Mouse (Mus musculus): ENCODE data around the gene Ddx43. TPM values are rescaled to one million over a fixed set of nuclear protein-coding genes. Genes with fewer than 3 reads are reported as not detected.
"Not testable (repeated sequence)": the region's sequence is repeated elsewhere in the genome, so short reads cannot be mapped to it uniquely, and the experiment has no call there.

The Ddx43 gene
- total RNA-seq (2022): under 1 TPM in 2 of 4 experiments, not detected in 2; 0.14 to 0.20 TPM

GRCm38 (mm10) chr9:78395630-78396351 lies at the start of gene Ddx43:
Gene Ddx43 (plus strand): TSS chr9:78395777.
- peak in 1 of 2 experiments; percentile 6 for DNase-seq (ENCODE audit: low spot score in 2 of 2)

GRCm38 (mm10) chr9:78347004-78347403 lies 48.6 kb upstream of the Ddx43 start:
- no peak for DNase-seq (ENCODE audit: low spot score in 2 of 2)

DNA sequence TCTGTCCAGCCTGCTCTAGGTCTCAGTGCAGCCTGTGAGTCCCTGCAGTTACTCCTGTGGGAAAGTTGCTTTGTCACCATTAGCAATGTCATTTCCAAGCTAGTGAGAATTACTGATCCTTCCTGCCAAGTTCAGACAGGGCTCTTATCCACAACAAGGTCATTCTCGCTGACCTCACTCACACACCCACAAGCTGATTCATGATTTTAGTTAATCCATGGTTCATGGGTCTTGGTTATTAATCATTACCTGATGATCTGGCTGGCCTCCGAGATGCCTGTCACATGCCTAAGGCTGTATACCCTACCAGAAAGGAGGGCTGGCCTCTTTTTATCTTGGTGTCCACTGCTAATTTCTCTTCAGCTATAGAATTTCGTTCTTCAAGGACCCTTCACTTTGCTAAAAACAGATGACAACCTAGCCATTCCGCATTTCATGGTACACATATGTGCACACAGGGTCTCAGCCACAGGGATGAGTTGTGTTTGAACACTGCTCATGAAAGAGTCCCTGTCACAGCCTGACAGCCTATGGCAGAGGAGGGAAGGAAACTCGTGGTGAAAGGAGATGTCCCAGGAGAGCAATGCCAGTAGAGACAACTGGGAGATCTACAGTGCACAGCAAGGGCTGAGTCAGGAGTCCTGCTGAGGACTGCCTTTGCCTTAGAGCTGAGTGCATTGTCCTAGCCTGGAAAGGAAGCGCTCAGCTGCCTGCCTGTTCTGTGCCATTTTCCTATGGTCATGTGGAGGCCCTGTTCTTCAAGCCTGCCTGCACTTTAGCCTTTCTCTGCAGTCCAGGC lies 47.2 kb upstream of the Ddx43 start:
- not testable (repeated sequence) for DNase-seq (ENCODE audit: low spot score in 2 of 2)

- DNase-seq (ENCODE audit: low spot score in 2 of 2): not testable (repeated sequence)
These were observed 46.4 kb upstream of the Ddx43 start for GRCm38 (mm10) chr9:78349141-78349540.

DNA sequence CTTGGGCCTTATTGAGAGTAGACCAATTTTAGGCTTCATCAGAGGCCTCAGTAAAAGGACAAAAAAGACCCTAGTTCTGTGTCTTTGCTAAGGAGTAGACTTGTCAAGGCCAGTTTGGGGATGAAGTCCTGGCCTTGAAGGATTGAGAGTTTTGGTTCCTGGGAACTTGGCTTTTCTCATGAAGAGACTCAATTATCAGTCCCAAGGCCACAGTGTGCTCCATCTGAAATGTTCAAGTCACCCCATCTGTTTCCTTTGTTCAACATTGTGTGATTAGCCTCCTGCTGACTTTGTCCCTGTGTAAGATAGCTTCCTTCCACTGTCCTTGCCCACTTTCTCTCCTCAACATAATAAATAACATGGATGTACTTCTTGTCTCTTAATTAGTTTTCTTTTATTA lies 45.6 kb upstream of the Ddx43 start:
- DNase-seq (ENCODE audit: low spot score in 2 of 2): not testable (repeated sequence)

- DNase-seq (ENCODE audit: low spot score in 2 of 2): no peak
These were observed 43.9 kb upstream of the Ddx43 start for GRCm38 (mm10) chr9:78351504-78352220.

DNA sequence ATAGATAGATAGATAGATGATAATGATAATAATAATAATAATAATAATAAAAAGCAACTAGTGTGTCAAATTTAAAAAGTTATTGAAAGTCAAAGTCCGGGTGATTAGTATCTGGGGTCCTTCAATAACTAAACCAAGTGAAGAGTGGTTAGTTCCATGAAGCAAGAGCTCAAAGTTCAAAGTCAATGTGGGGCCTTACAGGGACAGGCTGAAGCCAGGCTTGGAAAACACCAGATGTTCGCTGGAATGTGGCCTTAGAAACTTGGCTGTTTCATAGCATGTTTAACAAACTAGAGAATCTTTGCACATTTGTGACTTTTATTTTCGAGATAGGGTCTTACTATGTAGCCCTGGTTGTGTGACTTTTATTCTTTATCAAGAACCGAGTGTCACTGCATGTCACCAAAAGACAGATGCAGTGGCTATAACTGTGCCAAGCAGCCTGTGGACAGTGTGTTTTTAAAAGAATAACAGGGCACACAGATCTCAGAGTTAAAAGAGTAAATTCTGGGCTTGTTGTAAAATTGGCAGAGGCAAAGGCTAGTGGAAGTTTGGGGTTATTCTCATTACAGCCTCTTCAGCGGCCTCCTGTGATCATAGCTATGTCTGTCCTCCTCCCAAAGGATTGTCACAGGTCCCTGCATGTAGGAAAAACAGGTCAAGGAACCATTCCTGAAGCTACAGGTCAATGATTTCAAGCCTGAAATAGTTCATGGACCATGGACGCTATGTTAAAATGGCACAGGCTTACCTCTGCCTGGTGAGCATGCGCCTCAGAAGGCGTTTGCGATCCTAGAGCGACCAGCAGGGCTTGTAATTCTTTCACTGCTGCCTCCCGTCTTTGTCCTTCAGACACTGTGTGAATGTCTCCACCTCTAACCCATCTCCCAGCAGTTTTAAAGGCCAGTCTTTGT lies 40.7 kb upstream of the Ddx43 start:
- no peak for DNase-seq (ENCODE audit: low spot score in 2 of 2)

GRCm38 (mm10) chr9:78355611-78356010 lies 40.0 kb upstream of the Ddx43 start, which contains the start of gene Gsta2:
Gene Gsta2 (minus strand): TSS chr9:78355788.
- no peak for DNase-seq (ENCODE audit: low spot score in 2 of 2)

DNA sequence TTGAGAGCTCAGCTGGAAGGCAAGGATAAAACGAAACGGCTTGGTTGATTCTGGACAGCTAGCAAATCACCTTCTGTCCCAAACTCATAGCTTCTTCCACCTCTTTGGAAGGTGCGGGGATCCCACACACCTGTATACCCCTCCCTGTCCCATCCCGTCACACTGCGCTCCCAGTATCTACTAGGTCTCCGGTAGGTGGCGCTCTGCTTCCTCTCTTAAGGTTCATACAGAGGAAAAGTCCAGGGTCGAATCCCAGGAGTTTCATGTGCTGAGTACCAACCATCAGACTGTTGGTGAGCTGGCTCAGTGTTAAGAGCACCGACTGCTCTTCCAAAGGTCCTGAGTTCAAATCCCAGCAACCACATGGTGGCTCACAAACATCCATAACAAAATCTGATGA lies 37.5 kb upstream of the Ddx43 start:
- DNase-seq (ENCODE audit: low spot score in 2 of 2): peak in 1 of 2 experiments; percentile 37

- DNase-seq (ENCODE audit: low spot score in 2 of 2): no peak
These were observed 35.7 kb upstream of the Ddx43 start for GRCm38 (mm10) chr9:78359750-78360483.

GRCm38 (mm10) chr9:78360484-78360872 lies 35.1 kb upstream of the Ddx43 start:
- no peak for DNase-seq (ENCODE audit: low spot score in 2 of 2)

GRCm38 (mm10) chr9:78363374-78363773 lies 32.2 kb upstream of the Ddx43 start:
- no peak for DNase-seq (ENCODE audit: low spot score in 2 of 2)

GRCm38 (mm10) chr9:78364701-78365100 lies 30.9 kb upstream of the Ddx43 start:
- no peak for DNase-seq (ENCODE audit: low spot score in 2 of 2)

GRCm38 (mm10) chr9:78365850-78366544 lies 29.6 kb upstream of the Ddx43 start:
- DNase-seq (ENCODE audit: low spot score in 2 of 2): no peak

DNA sequence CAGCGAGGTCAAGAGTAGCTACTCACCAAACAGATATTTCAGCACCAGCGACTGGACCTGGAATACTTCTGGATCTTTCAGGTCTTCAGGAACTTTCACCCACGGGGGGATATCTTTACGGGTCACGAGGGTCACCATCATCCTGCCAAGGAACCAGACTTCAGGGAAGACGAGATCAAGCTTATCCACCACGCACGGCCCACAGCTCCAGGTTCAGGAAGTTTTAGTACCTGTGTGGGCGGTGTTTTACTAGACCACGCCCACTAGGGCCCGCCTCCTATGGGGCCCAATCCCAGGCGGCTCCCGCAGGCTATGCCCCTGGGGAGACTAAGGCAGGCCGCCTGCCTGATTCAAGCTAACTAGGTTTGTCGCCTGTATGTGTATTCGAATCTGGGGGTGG lies 27.6 kb upstream of the Ddx43 start, which contains the start of gene Dppa5a:
Dppa5a (minus strand) TSS at position 219 of the 400 bp plus-strand sequence.
- not testable (repeated sequence) for DNase-seq (ENCODE audit: low spot score in 2 of 2)

- no peak for DNase-seq (ENCODE audit: low spot score in 2 of 2)
These were observed 26.8 kb upstream of the Ddx43 start for GRCm38 (mm10) chr9:78368671-78369293.

DNA sequence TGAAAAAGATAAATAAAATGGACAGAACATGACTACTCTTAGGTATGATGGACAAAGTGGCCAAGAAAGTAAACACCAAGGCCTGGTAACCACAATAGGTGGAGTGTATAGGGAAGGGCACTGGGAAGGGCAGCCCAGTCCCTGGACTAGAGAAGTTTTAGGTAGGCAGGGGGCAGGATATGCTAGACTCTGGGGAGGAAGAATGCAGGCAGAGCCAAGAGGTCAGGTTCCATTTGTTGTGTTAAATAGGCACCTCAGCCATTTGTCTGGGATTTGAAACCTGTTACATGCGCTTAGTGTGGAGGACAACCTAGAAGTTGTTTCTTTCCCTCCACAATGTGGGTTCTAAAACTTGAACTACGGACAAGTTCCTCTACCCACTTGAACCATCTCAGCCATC lies 26.2 kb upstream of the Ddx43 start:
- no peak for DNase-seq (ENCODE audit: low spot score in 2 of 2)

- no peak for DNase-seq (ENCODE audit: low spot score in 2 of 2)
These were observed 25.8 kb upstream of the Ddx43 start for GRCm38 (mm10) chr9:78369786-78370185.

DNA sequence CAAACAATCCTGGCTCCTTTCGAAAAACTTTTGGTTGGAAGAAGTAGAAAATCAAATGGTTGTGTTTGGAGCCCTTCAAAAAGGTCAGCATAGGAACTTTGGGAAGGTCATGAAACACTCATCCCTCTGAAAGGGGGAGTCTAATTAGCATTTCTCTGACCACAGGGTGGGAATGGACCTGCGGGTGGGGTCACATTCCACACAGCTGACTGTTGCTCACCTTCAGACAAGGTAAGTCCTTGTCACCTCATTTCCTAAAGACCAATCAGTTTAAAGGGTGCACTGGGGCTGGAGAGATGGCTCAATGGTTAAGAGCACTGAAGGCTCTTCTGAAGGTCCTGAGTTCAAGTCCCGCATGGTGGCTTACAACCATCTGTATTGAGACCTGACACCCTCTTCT lies 24.1 kb upstream of the Ddx43 start:
- DNase-seq (ENCODE audit: low spot score in 2 of 2): no peak
